Mouse (Mus musculus) cerebellum, adult 18-20 months (tissue): ENCODE data around the gene Gpank1.
A peak's percentile ranks its signal among the peaks of the same experiment; 100 is the strongest.

Experiments
- DNase-seq, 2 experiments: peaks; one replicate each; pipeline ENCODE4 v3.0.0; 2021

The Gpank1 gene

DNA sequence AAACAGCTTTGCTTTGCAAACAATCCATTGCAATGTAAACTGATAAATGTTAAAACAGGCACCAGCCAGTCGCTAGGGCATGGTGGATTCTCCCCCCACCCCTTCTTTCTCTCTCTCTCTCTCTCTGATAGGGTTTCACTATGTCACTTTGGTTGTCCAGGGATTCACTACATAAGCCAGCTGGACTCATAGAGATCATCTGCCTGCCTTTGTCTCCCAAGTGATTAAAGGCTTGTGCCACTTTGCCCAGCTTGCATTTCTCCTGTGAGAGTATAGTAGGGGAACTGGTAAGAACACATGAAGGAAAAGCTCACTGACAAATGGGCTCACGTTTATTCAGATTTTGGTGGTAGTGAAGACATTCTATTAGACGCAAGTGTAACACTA, 10.9 kb downstream of the Gpank1 start:
- no peak for DNase-seq

DNA sequence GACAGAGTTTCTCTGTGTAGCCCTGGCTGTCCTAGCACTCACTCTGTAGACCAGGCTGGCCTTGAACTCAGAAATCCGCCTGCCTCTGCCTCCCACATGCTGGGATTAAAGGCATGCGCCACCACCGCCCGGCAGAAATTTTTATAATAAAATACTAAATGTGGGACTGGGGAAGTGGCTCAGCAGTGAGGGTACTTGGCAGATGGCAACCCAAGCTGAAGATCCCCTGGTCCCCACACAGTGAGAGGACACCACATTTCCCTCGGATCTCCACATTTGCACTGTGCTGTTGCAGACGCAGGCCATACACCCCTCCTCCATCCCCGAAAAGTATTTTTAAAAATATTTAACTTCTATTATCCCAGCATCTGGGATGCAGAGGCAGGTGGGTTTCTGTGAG, 12.3 kb downstream of the Gpank1 start:
- no peak for DNase-seq

DNA sequence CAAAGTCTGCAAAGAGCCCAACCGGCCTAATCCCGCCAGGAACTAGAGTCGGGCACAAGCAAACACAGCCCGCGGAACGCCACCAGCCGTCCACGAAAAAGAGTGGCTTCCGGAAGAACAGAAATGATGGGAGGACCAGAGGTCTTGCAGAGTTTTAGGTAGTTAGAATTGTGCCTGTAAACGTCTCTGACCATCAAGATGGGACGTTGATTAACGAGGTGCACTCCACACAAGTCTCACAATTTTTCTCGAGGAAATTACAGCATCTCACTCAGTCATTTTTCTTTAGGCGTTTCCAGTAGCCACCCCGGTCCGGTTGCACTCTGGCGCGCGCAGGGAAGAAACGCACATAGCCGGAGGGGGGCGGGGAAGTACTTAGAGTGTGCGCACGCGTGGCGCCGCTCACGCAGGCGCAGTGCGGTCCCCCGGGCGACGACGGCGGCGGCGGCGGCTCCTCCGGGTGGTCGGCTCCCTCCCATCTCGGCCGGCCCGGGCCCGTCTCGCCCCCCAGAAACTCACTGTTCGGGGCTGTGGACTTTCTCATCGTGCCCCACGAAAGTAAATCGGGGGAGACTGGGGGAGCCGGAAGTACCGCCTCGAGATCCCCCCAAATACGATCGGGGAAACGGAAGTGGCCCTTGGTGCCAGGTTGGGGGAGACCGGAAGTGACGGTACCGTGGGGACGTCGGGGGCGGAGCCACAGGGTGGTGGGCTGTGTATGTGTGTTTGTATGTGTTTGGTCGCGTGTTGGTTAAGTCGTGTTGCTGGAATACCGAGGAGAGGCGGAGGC, 13.7 kb downstream of the Gpank1 start, which contains the start of gene Bag6:
Bag6 (plus strand) TSS at position 378 of the 790 bp plus-strand sequence.
- DNase-seq: peak; percentile 91 to 96

DNA sequence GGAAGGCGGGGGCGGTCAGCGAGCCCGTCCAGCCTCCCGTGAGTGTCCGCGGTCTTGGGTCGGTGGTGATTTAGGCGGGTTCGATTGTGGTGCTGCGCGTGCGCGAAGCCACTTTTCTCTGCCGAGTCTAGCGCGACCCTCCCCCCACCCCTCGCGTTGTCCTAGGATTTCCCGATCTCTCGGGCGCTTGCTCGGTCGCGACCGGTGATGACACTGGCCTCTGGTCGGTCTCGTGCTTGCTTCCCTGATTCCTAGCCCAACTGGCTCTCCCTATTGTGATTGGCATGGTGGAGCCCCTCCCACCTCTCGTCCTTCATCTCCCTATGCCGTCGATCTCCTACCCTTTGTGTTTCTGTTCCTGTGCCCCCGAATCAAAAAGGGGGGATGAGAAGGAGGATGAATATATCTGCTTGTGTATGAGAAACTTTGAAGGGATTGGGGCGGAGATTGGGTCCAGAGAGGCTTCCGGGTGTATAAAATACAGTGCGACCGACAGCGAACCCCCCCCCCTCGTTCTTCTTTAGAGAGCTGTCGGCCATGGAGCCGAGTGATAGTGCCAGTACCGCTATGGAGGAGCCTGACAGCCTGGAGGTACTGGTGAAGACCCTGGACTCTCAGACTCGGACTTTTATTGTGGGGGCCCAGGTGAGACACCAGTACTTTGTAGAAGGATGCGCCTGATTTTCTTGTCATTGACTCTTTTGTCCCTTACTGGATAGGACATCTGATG, 14.5 kb downstream of the Gpank1 start:
- peak in 1 of 2 experiments; percentile 55 for DNase-seq

DNA sequence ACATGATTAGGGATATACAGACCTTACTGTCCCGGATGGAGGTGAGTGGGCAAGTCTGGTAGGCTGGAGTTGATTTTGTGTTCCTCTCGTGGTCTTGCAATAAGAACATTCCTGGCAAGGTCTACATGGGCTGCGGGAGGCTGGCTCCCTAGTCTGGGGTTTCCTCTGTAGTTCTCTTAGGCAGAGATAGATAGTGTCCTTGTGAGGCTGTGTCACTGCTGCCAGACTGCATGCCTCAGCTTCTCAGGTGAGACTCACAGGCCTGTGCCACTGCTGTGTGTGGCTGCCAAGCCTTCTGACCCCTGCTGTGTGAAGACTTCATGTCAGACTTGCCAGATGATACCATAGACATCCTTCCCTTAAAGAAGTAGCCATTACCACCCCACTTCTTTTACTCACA, 18.0 kb downstream of the Gpank1 start:
- no peak for DNase-seq

DNA sequence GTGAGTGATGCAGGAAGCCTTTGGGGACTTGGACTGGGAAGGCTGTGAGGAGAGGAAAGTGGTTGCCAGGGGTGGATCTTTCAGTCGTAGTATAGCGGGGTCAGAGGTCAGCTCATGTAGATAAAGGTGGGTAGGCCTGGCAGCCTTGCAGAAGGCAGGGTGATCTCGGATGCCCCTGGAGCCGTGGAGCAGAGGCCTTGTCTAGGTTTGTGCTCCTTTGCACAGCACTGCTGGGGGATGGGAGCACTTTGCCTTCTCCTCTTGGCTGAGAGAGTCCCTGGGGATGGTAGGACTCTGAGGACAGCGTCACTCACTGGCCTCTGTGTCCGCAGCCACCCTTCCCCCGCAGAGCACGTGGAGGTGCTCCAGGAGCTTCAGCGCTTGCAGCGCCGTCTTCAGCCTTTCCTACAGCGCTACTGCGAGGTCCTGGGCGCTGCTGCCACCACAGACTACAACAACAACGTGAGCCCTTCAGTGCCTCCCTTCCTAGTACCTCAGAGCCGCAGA, 19.3 kb downstream of the Gpank1 start:
- no peak for DNase-seq

DNA sequence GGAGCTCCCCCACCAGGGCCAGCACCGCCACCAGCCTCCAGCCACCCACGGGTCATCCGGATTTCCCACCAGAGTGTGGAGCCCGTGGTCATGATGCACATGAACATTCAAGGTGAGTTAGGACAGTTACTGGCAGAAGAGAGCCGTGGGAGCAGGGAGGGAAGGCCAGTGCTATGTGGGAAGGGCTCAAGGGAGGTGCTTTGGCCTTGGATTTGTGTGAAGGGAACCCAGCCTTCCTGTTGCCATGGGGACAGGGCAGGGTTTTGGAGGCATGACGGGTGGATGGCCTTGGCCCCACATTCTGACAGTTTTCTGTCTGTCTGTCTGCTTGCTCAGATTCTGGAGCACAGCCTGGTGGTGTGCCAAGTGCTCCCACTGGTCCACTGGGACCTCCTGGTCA, 20.7 kb downstream of the Gpank1 start:
- DNase-seq: no peak

DNA sequence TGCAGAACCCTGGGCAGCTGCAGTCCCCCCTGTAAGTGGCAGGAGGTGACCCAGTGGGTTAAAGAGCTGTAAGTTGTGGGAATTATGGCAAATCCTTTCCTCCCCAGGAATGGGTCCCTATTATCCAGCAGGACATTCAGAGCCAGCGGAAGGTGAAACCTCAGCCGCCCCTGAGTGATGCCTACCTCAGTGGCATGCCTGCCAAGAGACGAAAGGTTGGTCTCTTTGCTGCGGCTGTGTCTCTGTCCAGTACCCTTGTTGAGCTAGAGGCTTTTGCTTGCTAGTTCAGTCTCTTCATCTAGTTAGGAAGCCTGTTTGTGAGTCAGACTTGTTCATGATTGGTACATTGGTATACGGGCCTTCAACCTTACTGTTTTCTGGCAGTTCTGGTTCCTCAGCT, 24.9 kb downstream of the Gpank1 start:
- DNase-seq: no peak

DNA sequence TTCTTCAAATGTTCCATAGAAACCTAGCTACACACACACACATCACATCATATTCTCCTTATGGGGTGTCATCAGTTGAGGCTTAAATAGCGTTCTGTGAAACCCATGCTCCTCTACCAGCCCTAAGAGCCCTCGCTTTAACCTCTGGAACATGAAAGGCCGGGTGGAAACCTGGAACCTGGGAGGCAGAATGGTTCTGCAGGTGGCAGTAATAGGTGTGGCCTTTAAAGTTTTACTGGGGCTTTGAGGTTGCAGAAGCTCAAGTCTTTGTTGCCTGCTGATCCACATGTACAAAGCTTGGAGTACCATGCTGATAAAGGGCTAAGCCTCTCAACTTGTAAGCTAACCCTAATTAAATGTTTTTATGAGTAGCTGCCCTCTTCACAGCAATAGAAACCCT, 26.1 kb downstream of the Gpank1 start:
- no peak for DNase-seq

DNA sequence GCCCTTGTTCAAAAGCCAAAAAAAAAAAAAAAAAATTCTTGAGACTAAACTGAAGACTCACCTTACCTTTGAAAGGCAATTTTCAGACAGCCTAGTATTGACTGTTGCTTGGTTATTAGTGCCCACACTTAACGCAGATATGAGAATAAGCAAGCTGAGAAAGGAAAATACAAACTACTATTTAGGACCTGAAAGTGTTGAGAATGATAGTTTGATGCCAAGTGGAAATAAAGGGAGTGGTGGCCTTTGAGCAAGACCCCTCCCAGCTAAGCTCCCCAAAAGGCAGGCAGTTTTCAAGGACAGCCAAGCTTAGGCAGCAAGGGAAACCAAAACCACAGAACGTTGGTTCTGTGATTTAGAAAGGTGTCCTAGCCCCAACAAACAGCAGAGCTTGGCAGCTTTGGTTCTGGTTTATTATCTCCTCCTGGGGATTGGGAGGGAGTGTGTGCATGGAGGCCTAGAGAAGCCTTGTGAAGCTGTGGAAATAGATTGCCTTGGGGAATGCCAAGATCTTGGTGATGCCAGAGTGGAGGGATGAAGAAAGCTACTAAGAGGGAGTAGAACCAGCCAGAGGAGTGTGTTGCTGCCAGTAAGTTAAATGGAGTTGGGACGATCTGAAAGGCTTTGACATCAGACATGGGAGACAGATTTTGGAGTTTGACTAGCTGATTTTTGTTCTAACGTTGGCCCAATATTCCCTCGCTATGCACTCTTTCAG, 26.8 kb downstream of the Gpank1 start:
- no peak for DNase-seq

DNA sequence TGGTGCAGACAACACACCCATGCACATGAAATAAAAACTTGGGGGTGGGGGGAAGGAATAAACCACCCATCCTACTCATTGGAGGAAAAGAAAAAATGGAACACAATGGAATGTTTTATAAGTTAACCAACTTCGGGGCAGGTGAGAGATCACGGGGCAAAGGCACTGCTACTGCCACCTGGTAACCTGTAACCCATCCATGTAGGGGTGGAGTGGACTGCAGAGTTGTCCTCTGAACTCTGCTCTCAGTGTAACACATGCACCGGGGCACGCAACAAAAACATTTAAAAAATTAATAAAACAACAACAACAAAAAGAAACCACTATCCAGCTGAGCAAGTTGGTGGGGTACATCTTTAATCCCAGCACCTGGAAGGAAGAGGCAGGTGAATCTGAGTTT, 30.9 kb downstream of the Gpank1 start:
- DNase-seq: no peak

DNA sequence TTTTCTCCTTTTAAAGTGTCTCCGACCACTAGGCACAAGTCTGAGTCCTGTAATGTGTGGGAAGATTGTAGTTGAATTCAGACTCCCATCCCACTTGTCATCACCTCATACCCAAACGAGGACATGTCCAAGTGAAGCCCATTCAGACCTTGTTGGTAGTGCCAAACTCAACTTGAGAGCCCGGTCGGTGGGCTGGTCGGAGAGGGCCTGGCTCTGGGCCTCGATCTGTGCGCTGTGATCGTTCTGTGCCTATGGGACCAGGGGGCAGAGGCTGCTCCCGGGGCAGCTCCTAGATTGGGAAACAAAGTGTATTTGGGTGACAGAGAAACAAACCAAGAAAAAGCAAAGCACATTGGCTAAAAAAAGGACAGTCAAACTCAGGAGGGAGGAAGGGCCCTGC, 31.8 kb downstream of the Gpank1 start:
- no peak for DNase-seq

DNA sequence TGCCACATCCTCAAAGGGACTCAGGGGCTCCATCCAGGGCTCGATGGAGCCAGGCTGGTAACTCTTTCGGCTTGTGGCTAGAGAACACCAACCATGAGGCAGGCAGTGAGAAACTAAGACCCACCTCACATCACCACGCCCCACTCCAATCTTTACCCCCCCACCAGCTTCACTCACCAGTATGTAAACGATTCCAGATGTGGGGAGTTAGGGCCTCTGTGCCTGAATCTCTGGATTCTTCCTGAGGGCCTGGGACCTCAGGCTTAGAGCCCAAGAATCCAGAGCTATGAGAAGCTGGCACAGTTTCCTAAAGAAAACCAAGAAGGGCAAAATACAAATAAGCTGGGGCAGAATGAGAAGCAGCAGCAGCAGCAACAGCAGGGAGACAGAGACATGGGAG, 32.7 kb downstream of the Gpank1 start:
- no peak for DNase-seq

DNA sequence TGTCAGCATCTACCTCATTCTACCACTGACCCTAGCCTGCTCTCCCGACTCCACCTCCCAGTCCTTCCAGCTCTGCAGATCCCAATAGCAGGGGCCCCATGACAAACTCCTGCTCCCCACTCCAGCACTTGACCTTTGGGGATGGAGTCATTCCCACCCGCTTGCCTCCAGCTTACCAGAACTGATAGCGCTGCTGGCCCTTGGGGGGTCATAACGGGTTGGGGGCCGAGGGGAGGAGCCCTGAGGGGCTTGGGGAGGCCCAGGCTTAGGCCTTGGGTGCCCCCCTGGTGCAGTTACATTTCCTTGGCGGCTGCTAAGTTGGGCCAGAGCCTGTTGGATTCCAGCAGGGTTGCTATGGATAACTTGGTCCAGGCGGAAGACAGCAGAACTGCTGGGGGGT, 33.4 kb downstream of the Gpank1 start:
- no peak for DNase-seq

DNA sequence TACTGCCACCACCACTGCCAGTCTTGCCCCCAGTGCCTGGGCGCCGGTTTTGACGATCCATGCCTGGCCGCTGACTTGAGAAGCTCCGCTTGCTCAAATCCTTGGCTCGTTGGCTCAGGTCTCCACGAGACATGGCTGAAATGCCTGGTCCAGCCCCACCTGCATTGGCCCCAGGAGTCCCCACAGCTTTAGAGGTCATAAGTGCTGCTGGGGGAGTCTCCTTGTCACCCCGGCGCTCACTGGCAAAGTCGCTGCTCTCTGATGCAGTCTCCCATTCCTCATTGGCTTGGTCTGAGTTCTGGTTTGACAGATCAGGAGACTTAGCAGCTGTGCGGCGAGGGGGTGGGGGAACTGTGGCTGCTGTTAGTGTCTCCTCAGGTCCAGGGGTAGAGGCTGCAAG, 34.2 kb downstream of the Gpank1 start:
- DNase-seq: no peak

DNA sequence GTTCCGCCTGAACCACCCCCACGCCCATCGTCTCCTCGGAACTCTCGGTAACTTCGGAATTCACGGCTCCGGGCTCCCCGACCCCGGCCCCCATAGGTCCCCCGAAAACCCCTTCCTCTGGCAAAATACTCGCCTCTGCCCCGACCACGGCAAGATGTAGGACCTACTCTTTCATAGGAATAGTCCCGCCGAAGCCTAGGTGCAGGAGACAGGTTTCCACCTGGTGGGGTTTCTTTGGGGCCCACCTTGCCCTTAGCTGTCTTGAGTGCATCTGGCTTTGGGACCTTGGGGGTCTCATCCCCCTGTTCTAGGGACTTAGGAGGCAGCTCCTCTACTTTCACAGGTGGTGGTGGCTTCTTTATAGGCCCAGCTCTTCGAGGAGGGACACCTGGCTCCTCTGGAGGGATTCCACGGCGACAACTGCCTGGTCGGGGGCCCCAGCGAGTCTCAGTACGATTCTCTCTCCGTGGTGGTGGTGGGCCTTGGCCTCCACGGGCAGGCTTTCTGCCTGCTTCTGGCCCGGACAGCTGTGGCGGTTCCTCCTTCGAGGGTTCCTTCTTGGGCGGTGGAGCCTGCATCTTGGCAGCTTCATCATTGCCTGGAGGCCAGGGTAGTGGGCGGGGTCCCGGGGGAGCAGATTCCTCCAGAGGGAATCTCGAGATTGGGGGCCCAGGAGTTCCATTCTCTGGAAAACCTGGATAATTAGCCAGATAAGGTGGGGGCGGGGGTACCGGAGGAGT, 35.4 kb downstream of the Gpank1 start:
- no peak for DNase-seq

DNA sequence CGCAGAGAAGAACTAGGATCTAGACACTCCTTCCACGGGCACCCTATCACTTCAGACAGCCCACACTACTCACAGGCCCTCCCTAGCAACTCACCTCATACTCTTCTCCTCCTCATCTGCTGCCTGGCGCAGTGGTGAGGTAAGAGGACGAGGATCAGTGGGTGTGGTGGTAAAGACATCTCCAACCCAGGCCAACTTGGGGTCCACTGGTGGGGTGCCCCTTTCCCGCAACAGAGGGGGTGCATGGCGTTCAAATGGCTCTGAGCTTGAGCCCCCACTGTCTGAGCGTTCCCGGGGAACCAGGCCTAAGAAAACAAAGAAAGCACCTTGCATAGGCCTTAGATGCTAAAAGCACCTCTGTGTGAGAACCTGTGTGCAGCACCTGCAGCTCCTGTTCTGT, 36.0 kb downstream of the Gpank1 start:
- no peak for DNase-seq

DNA sequence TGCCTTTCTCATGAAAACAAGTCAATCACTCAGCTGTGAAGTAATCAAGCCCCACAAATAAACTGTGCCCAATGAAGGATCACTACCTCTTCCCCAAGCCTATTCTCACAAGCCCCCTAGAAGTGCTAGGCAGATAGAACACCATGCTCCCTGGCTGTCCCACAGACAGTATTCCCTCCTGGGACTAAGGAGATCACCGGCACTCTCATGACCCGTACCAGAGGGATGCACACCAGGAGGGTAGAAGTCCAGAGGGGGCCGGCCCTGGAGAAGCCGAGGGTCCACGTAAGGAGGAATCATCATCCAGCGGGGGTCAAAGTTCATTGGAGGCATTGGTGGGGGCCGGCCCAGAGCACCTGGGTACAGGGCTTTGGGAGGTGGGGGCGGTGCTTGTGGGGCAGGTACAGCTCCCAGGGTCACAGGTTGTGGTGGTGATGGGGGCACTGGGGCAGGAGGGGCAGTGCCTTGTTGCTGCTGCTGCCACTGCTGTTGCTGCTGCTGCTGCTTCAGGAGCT, 36.5 kb downstream of the Gpank1 start:
- DNase-seq: no peak

DNA sequence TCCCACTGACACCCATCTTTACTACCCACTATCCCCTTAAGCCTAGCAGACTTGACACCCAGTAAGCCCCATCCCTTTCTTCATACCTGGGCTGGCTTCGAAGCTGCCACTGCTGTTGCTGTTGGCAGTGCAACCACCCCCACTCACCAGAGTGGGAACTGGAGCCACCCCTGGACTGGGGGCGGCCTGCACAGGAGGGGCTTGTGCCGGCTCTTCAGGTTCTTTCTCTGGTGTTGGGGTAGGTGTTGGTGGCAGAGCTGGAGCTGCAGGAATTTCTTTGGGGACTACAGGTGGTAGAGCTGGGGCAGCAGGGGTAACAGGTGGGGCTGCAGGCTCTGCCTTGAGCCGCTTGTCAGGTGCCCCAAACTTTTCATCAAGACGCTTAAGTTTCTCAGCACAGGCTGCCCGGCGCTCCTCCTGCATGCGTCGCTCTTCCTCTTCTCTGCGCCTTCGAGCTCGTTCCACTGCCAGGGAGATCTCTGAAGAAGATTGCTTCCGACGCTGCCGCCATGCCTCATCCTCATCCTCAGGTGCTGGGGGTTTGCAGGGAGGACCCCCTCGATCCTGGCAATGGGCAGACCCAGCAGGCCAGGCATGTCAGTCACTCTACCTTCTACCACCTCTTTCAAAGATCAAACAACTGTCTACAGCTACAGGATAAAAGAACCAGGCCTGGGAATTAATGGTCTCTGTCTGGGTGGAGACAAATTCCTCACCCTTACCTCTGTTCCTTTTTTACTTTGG, 37.8 kb downstream of the Gpank1 start:
- peak in 1 of 2 experiments; percentile 2 for DNase-seq

DNA sequence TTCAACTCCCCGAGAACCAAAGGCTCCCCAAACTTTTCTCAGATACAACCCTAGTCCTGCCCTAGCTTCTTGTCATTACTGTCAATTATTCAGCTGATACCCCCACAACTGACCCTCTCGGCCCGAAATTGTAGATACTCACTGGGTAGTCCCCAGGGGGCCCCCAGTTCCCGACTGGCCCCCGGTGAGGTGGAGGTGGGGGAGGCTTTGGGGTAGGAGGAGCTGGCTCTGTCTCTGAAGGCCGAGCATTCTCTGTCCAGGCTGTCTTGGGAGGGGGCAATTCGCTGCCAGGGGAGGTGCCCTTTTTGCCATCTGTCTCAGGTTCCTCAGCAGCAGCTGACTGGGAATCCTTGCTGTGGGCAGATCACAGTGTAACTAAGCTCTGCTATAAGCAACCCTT, 38.4 kb downstream of the Gpank1 start:
- no peak for DNase-seq

DNA sequence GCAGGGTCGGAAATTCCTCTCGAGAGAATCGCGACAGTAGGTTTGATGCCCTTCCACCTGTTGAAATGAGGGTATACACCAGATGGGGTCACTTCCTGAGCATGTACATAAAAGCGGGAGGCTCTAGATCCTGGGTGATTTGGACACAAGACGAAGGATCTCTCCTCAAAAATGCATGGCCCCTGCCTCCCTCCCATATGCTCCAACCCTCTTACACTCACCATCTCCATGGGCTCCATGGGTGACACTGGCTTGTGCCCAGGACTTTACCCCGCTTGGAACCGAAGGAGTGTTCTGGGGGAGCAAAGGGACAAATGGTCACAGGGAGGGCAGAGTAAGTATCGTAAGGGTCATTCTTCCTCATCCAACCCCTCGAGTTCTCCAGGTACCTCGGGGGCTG, 40.2 kb downstream of the Gpank1 start:
- DNase-seq: no peak

DNA sequence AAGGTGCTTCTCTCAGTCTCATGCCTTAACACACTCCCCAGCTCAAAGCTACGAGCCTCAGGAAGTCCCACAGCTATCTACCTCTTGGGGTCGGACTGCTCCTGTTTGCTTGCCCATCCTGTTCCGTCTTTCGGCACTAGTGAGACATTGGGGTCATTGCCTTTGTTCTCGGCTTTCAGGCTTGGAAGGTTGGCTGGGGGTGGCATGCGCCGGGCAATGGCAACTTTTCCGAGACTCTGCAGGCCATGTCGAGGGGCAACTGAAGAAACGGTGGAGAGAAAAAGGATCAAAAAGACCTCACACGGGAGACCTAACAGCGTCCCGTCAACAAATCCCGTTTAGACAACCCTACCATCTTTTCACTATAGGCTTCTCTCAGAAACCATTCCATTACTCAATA, 40.9 kb downstream of the Gpank1 start:
- no peak for DNase-seq
